Mouse (Mus musculus) C2C12 (cell line): Measurements from ENCODE around the gene Lrmda.

ENCODE experiments used
- CEBPB ChIP-seq: IDR thresholded peaks from one replicate; pipeline ENCODE4 v1.6.1; 2011; ENCODE audit warnings: low read depth, mild to moderate bottlenecking, control low read depth, moderate library complexity
- CTCF ChIP-seq: IDR thresholded peaks from one replicate; pipeline ENCODE4 v1.5.1; 2011; ENCODE audit not compliant: control insufficient read depth, insufficient read depth, insufficient read length
- MAX ChIP-seq: IDR thresholded peaks from one replicate; pipeline ENCODE4 v1.6.1; 2011; ENCODE audit warnings: mild to moderate bottlenecking, control low read depth
- USF1 ChIP-seq: IDR thresholded peaks from one replicate; pipeline ENCODE4 v1.6.1; 2011; ENCODE audit warnings: low read depth, mild to moderate bottlenecking, control low read depth, moderate library complexity

DNA sequence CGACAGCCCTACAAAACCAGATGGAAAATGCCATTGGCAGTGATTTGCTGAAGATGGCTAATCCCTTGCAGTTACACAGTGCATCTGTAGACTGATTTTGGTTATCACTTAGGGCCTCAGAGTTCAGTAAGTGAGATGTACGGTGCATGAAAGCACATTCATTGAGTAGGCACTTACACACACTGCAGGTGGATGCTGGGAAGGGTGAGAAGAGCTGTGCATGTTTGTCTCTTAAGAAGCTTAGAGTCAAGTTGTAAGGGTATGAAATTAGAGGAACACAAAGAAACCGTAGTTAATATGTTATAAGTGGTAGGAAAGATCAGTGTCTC, 798.7 kb downstream of the Lrmda start:
- TF ChIP-seq CTCF (no peak), USF1 (no peak), MAX (no peak), CEBPB (no peak)
